Mouse (Mus musculus) thymus, adult 2 months (tissue): ENCODE data around the gene Abhd12. TPM values are rescaled to one million over a fixed set of nuclear protein-coding genes. Genes with fewer than 3 reads are reported as not detected.

Experiments used
- DNase-seq: peaks from one replicate; pipeline ENCODE4 v3.0.0; 2021
- H3K27ac ChIP-seq: fragments of 200-500 bp; 2 replicates; pipeline ENCODE4 v1.5.1; 2012; ENCODE audit warnings: low read length, control low read depth; ENCODE audit not compliant: control insufficient read depth, insufficient read depth
- H3K27me3 ChIP-seq: fragments of 200-500 bp; 2 replicates; pipeline ENCODE4 v1.6.1; 2012; ENCODE audit warnings: mild to moderate bottlenecking, low read length, moderate library complexity, mixed read lengths; ENCODE audit not compliant: control insufficient read depth, insufficient read depth
- H3K36me3 ChIP-seq: fragments of 200-500 bp; 2 replicates; pipeline ENCODE4 v1.6.1; 2012; ENCODE audit warnings: mild to moderate bottlenecking, low read length, moderate library complexity; ENCODE audit not compliant: control insufficient read depth, insufficient read depth
- H3K4me1 ChIP-seq: fragments of 200-500 bp; replicated peaks from 2 replicates; pipeline ENCODE4 v1.6.1; 2012; ENCODE audit warnings: low read length; ENCODE audit not compliant: control insufficient read depth, insufficient read depth
- H3K4me3 ChIP-seq: fragments of 200-500 bp; 2 replicates; pipeline ENCODE4 v1.5.1; 2012; ENCODE audit warnings: mild to moderate bottlenecking, low read length, control low read depth, moderate library complexity; ENCODE audit not compliant: control insufficient read depth, insufficient read depth
- CTCF ChIP-seq: fragments of 200-500 bp; IDR thresholded peaks from 2 replicates; pipeline ENCODE4 v1.5.1; 2012; ENCODE audit warnings: mild to moderate bottlenecking, control low read depth, low read length, moderate library complexity, borderline replicate concordance; ENCODE audit not compliant: control insufficient read depth, poor library complexity, insufficient read depth; ENCODE audit errors: extremely low read depth
- POLR2A ChIP-seq: fragments of 200-500 bp; IDR thresholded peaks from 2 replicates; pipeline ENCODE4 v1.6.1; 2012; ENCODE audit warnings: mild to moderate bottlenecking, low read length, control low read depth, moderate library complexity; ENCODE audit not compliant: control insufficient read depth, poor library complexity, insufficient read depth; ENCODE audit errors: extremely low read depth
- WGBS: fragments of 180-500 bp; shearing (Covaris S2); methylation state at CpG from one replicate; pipeline ENCODE4 v1.1.7; 2018; 5-methylcytosine and 5-hydroxymethylcytosine counted together
- polyA plus RNA-seq: library from polyadenylated mRNA; depleted of rRNA; stranded (reverse); fragments of >200 nt; gene quantifications from 2 replicates; pipeline ENCODE4 v1.2.3, GENCODE M21; 2012

Gene Abhd12
- polyA plus RNA-seq, 1 experiment, result 63.0 TPM

GRCm38 (mm10) chr2:150861128-150861527 lies 43.4 kb downstream of the Abhd12 start:
- WGBS, result 87% methylated on average over 2 of the region's 2 CpGs
- no peaks in the 10 kb centered on the region for H3K4me1 ChIP-seq
- DNase-seq, result no peak
- H3K36me3 ChIP-seq, result no peaks in the 10 kb centered on the region
- H3K4me3 ChIP-seq, result no peak overlapping the region
- no peaks in the 10 kb centered on the region for H3K27me3 ChIP-seq
- H3K27ac ChIP-seq, result no peak overlapping the region
- TF ChIP-seq CTCF (no peak), POLR2A (no peak)

- DNase-seq, result no peak
- Histone ChIP-seq H3K27me3 (no peaks in the 10 kb centered on the region), H3K27ac (no peak overlapping the region), H3K4me3 (no peak overlapping the region), H3K36me3 (no peaks in the 10 kb centered on the region), H3K4me1 (no peaks in the 10 kb centered on the region)
- WGBS, result 91% methylated on average over 11 of the region's 11 CpGs
- TF ChIP-seq CTCF (no peak), POLR2A (no peak)
These were observed 44.7 kb downstream of the Abhd12 start for GRCm38 (mm10) chr2:150859709-150860470.

GRCm38 (mm10) chr2:150858724-150859487 lies 45.6 kb downstream of the Abhd12 start:
- H3K27me3 ChIP-seq, result no peaks in the 10 kb centered on the region
- 89% methylated on average over 9 of the region's 9 CpGs for WGBS
- H3K27ac ChIP-seq, result no peak overlapping the region
- no peak overlapping the region for H3K4me3 ChIP-seq
- H3K4me1 ChIP-seq, result no peaks in the 10 kb centered on the region
- TF ChIP-seq POLR2A, result no peak
- TF ChIP-seq CTCF, result no peak
- DNase-seq, result no peak
- no peaks in the 10 kb centered on the region for H3K36me3 ChIP-seq

- no peaks in the 10 kb centered on the region for H3K4me1 ChIP-seq
- H3K27me3 ChIP-seq, result no peaks in the 10 kb centered on the region
- DNase-seq, result no peak
- no peaks in the 10 kb centered on the region for H3K36me3 ChIP-seq
- TF ChIP-seq POLR2A, result no peak
- no peak for TF ChIP-seq CTCF
- H3K4me3 ChIP-seq, result no peak overlapping the region
- no peak overlapping the region for H3K27ac ChIP-seq
These were observed 49.4 kb downstream of the Abhd12 start for GRCm38 (mm10) chr2:150855186-150855585.

GRCm38 (mm10) chr2:150851251-150851650 lies 53.3 kb downstream of the Abhd12 start:
- H3K27me3 ChIP-seq, result no peaks in the 10 kb centered on the region
- WGBS, result 53% methylated on average over 9 of the region's 9 CpGs
- no peak overlapping the region for H3K27ac ChIP-seq
- TF ChIP-seq CTCF, result no peak
- TF ChIP-seq POLR2A, result no peak
- DNase-seq, result no peak
- H3K4me3 ChIP-seq, result no peak overlapping the region
- no peaks in the 10 kb centered on the region for H3K4me1 ChIP-seq
- H3K36me3 ChIP-seq, result no peaks in the 10 kb centered on the region

- H3K4me3 ChIP-seq, result no peak overlapping the region
- 96% methylated on average over 8 of the region's 8 CpGs for WGBS
- H3K27ac ChIP-seq, result no peak overlapping the region
- TF ChIP-seq POLR2A (no peak), CTCF (no peak)
- H3K36me3 ChIP-seq, result no peaks in the 10 kb centered on the region
- no peaks in the 10 kb centered on the region for H3K27me3 ChIP-seq
- no peak for DNase-seq
- no peaks in the 10 kb centered on the region for H3K4me1 ChIP-seq
These were observed 57.0 kb downstream of the Abhd12 start for GRCm38 (mm10) chr2:150847436-150847995.
